Mouse (Mus musculus) midbrain, embryonic 12.5 days (tissue): Measurements from ENCODE around the gene Ptch1. TPM values are rescaled to one million over a fixed set of nuclear protein-coding genes. Genes with fewer than 3 reads are reported as not detected.
A peak's percentile ranks its signal among the peaks of the same experiment; 100 is the strongest.

Experiments used
- ATAC-seq: fragments of 200-750 bp; cut with Nextera tagmentation; 2 replicates; pipeline ENCODE4 v1.8.0; 2017; ENCODE audit warnings: low read depth, moderate TSS enrichment, moderate library complexity; ENCODE audit not compliant: low FRiP score
- H3K27ac ChIP-seq: fragments of 300-500 bp; sonication (generic); replicated peaks from 2 replicates; pipeline ENCODE4 v1.5.1; 2016; ENCODE audit warnings: mild to moderate bottlenecking
- H3K27me3 ChIP-seq: fragments of 300-500 bp; sonication (generic); 2 replicates; pipeline ENCODE4 v1.6.1; 2016; ENCODE audit warnings: mild to moderate bottlenecking
- H3K36me3 ChIP-seq: fragments of 300-500 bp; sonication (generic); 2 replicates; pipeline ENCODE4 v1.6.1; 2016
- H3K4me1 ChIP-seq: fragments of 300-500 bp; sonication (generic); 2 replicates; pipeline ENCODE4 v1.6.1; 2016
- H3K4me2 ChIP-seq: fragments of 300-500 bp; sonication (generic); replicated peaks from 2 replicates; pipeline ENCODE4 v1.6.1; 2016; ENCODE audit warnings: mild to moderate bottlenecking, moderate library complexity
- H3K4me3 ChIP-seq: fragments of 300-500 bp; sonication (generic); 2 replicates; pipeline ENCODE4 v1.5.1; 2016; ENCODE audit warnings: mild to moderate bottlenecking
- H3K9ac ChIP-seq: fragments of 300-500 bp; sonication (generic); replicated peaks from 2 replicates; pipeline ENCODE4 v1.6.1; 2016; ENCODE audit warnings: mild to moderate bottlenecking, moderate library complexity
- H3K9me3 ChIP-seq: fragments of 300-500 bp; sonication (generic); 2 replicates; pipeline ENCODE4 v1.6.1; 2016; ENCODE audit warnings: mild to moderate bottlenecking
- WGBS: fragments of 180-500 bp; shearing (Covaris S2); methylation state at CpG from one replicate; pipeline ENCODE4 v1.1.7; 2016; 5-methylcytosine and 5-hydroxymethylcytosine counted together
- polyA plus RNA-seq: library from polyadenylated mRNA; unstranded; fragments of >200 nt; fragmentation: Nextera tagmentation; extraction: Ambion mirVana; gene quantifications from 2 replicates; pipeline ENCODE4 v1.2.1, GENCODE M21; 2016

Gene Ptch1
- polyA plus RNA-seq, 1 experiment from 2014 or later: 18.6 TPM

GRCm38 (mm10) chr13:63507821-63508220 is 65.6 kb downstream of the Ptch1 start:
- no peak overlapping the region for H3K27ac ChIP-seq
- peaks cover 8% of the 10 kb centered on the region for H3K4me1 ChIP-seq
- no peak overlapping the region for H3K4me3 ChIP-seq
- ATAC-seq: no peak
- no peak overlapping the region for H3K4me2 ChIP-seq
- H3K36me3 ChIP-seq: peaks cover 54% of the 10 kb centered on the region
- no peaks in the 10 kb centered on the region for H3K27me3 ChIP-seq
- no peaks in the 10 kb centered on the region for H3K9me3 ChIP-seq
- WGBS: 85% methylated on average over 5 of the region's 5 CpGs
- H3K9ac ChIP-seq: no peak overlapping the region

- WGBS: 89% methylated on average over 6 of the region's 6 CpGs
- H3K27ac ChIP-seq: no peak overlapping the region
- peaks cover 47% of the 10 kb centered on the region for H3K36me3 ChIP-seq
- H3K27me3 ChIP-seq: no peaks in the 10 kb centered on the region
- H3K9ac ChIP-seq: no peak overlapping the region
- no peak overlapping the region for H3K4me2 ChIP-seq
- no peaks in the 10 kb centered on the region for H3K9me3 ChIP-seq
- no peak for ATAC-seq
- H3K4me1 ChIP-seq: peaks cover under 1% of the 10 kb centered on the region; the same call in 1 of the 2 replicates
- no peak overlapping the region for H3K4me3 ChIP-seq
Measured at GRCm38 (mm10) chr13:63507001-63507556, 66.3 kb downstream of the Ptch1 start.

GRCm38 (mm10) chr13:63506364-63506763 is 67.0 kb downstream of the Ptch1 start:
- Histone ChIP-seq H3K36me3 (peaks cover 40% of the 10 kb centered on the region), H3K4me1 (no peaks in the 10 kb centered on the region), H3K4me2 (no peak overlapping the region), H3K27ac (no peak overlapping the region), H3K9ac (no peak overlapping the region), H3K4me3 (no peak overlapping the region), H3K27me3 (no peaks in the 10 kb centered on the region), H3K9me3 (no peaks in the 10 kb centered on the region)
- 66% methylated on average over 1 of the region's 1 CpGs for WGBS
- ATAC-seq: no peak

GRCm38 (mm10) chr13:63502391-63502790 is 71.0 kb downstream of the Ptch1 start:
- H3K4me1 ChIP-seq: 0 out of 2 replicates have a peak, but pooled peaks cover under 1% of the 10 kb centered on the region
- no peak for ATAC-seq
- no peak overlapping the region for H3K27ac ChIP-seq
- H3K36me3 ChIP-seq: peaks cover 5% of the 10 kb centered on the region
- 94% methylated on average over 2 of the region's 2 CpGs for WGBS
- no peak overlapping the region for H3K9ac ChIP-seq
- no peaks in the 10 kb centered on the region; the same call in 1 of the 2 replicates for H3K27me3 ChIP-seq
- H3K9me3 ChIP-seq: no peaks in the 10 kb centered on the region
- no peak overlapping the region for H3K4me3 ChIP-seq
- no peak overlapping the region for H3K4me2 ChIP-seq

- Histone ChIP-seq H3K27me3 (peaks cover 3% of the 10 kb centered on the region), H3K4me1 (peaks cover 15% of the 10 kb centered on the region), H3K27ac (no peak overlapping the region), H3K4me3 (no peak overlapping the region), H3K36me3 (no peaks in the 10 kb centered on the region), H3K9ac (no peak overlapping the region), H3K9me3 (no peaks in the 10 kb centered on the region), H3K4me2 (no peak overlapping the region)
- WGBS: 90% methylated on average over 2 of the region's 2 CpGs
- no peak for ATAC-seq
Measured at GRCm38 (mm10) chr13:63499489-63499888, 73.9 kb downstream of the Ptch1 start.

- H3K36me3 ChIP-seq: no peaks in the 10 kb centered on the region
- H3K9me3 ChIP-seq: no peaks in the 10 kb centered on the region
- H3K4me3 ChIP-seq: no peak within 1 kb of the TSS
- WGBS: 19% methylated on average over 23 of the region's 23 CpGs
- H3K27ac ChIP-seq: peak within 1 kb of the TSS; percentile 63
- peak within 1 kb of the TSS; percentile 40 for H3K4me2 ChIP-seq
- peaks cover 3% of the 10 kb centered on the region for H3K27me3 ChIP-seq
- H3K4me1 ChIP-seq: peaks cover 15% of the 10 kb centered on the region
- no peak within 1 kb of the TSS for H3K9ac ChIP-seq
- peak; percentile 87 for ATAC-seq
Measured at GRCm38 (mm10) chr13:63496646-63497582, 76.5 kb downstream of the Ptch1 start, which contains the start of gene Fancc. TSS of gene Fancc (minus strand) at chr13:63497278.

GRCm38 (mm10) chr13:63487707-63488042 is 85.7 kb downstream of the Ptch1 start:
- Histone ChIP-seq H3K4me3 (no peak overlapping the region), H3K27me3 (0 out of 2 replicates have a peak, but pooled peaks cover 4% of the 10 kb centered on the region), H3K9me3 (no peaks in the 10 kb centered on the region), H3K4me1 (peaks cover 24% of the 10 kb centered on the region), H3K36me3 (no peaks in the 10 kb centered on the region), H3K4me2 (peak overlapping the region; percentile 35; the same call in 1 of the 2 replicates), H3K27ac (peak overlapping the region; percentile 61), H3K9ac (no peak overlapping the region)
- no peak for ATAC-seq
- 34% methylated on average over 7 of the region's 7 CpGs for WGBS

- Histone ChIP-seq H3K27me3 (0 out of 2 replicates have a peak, but pooled peaks cover 4% of the 10 kb centered on the region), H3K9me3 (no peaks in the 10 kb centered on the region), H3K4me1 (peaks cover 24% of the 10 kb centered on the region), H3K27ac (peak overlapping the region; percentile 61), H3K4me3 (no peak overlapping the region), H3K36me3 (no peaks in the 10 kb centered on the region), H3K4me2 (peak overlapping the region; percentile 35), H3K9ac (no peak overlapping the region)
- 5% methylated on average over 18 of the region's 18 CpGs for WGBS
- peak; percentile 84 for ATAC-seq
Measured at GRCm38 (mm10) chr13:63486791-63487706, 86.3 kb downstream of the Ptch1 start.

- no peak overlapping the region for H3K4me2 ChIP-seq
- no peaks in the 10 kb centered on the region for H3K36me3 ChIP-seq
- H3K9ac ChIP-seq: no peak overlapping the region
- no peaks in the 10 kb centered on the region for H3K4me1 ChIP-seq
- no peak overlapping the region for H3K27ac ChIP-seq
- no peak for ATAC-seq
- H3K4me3 ChIP-seq: no peak overlapping the region
- H3K27me3 ChIP-seq: no peaks in the 10 kb centered on the region
- WGBS: 78% methylated on average over 8 of the region's 8 CpGs
- H3K9me3 ChIP-seq: no peaks in the 10 kb centered on the region
Measured at GRCm38 (mm10) chr13:63475356-63475755, 98.0 kb downstream of the Ptch1 start.
